Mouse (Mus musculus) spleen, embryonic (tissue): ENCODE results near the gene Cib4.

Experiments used
- CTCF ChIA-PET: fragments of 350-600 bp; sonication (Branson Sonifier 250); formaldehyde crosslinking; loops from one replicate; lab custom pipeline; 2022; lab: Charles Lee

Cib4 gene

DNA sequence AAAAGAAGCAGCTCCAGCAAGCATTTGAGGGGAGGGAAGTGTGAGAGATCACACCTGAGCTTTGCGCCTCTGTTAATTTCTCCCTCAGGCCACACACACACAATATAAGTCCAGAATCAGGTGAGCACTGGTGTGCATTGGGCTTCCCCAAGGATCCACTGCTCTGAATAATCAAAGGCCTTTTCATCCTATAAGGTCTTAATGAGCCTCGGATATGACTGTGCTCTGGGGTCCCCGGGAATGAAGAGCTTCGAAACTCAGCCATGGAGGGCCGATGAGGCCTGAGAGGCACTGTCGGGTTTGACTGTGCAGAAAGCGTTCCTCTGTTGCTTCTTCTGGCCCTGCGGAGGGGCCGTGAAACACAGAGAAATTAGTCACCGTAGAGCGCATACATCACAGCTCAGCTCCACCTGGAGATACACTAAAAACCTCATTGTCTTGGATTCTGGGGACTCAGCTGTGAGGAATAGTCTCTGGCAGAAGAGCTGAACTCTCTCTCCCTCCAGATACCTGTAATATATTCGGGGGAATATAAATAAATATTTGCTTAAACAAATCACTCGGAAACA is 101.2 kb downstream of the Cib4 start:
- CTCF ChIA-PET = no interaction called here

DNA sequence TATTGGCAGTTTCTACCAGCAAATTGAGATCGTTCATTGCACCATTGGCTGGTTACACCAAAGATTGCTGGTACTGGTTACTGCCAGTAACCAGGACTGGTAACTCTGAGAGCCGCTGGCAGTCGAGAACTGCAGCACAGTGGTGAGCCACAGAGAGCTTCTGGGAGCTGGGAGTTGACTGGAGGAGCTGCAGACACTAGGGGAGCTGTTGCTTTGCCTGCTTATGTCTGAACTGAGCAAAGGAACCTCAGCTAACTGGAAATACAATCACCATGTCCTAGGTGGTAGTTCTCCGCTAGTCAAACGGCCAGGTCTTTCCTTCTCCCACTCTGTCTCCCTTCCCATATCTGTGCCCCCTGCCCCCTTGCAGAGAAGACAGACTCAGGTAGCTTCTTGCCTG is 103.4 kb downstream of the Cib4 start:
- CTCF ChIA-PET = interaction anchor here (1.2 kb wide), 1 partner anchor 18 kb away, joined by 3 read pairs; no protein-coding TSS in a partner anchor

DNA sequence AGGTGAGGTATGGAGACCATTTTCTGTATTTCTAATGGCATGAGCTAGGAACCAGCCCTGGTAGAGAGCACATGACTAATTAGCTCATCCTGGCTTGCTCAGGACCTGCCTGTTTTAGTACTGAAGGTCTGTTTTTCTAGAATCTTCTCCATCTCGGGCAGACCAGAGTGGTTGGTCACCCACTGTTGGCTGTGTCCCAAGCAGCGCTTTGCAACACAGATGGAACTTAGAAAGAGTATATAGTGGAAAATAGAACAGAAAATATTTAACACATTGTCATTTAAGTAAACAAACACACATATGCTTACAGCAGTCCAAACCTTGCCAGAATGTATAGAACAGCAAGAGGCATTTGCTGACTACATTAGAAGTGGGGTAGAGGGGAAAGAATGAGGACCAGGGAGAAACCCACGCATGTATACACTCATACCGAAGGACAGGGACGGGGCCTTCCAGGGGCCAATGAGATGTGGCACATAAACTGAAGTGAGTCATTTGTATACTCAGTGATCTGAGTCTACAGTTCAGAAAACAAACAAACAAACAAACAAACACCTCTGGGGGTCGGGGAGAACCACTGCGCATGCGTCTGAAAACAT is 105.2 kb downstream of the Cib4 start:
- CTCF ChIA-PET = no interaction called here

DNA sequence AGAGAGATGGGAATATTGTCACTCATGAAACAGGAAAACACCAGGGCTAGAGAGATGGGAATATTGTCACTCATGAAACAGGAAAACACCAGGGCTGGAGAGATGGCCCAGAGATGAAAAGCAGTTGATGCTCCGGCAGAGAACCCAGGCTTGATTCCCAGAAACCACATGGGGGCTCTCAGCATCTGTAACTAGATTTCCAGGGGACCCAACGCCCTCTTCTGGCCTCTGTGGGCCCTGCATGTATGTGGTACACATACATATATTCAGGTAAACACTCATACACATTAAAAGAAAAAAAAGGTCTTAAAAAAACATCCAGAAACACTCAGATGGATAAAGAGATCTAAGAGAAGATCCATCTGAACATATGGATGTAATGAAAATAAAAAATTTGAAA is 106.7 kb downstream of the Cib4 start:
- CTCF ChIA-PET = no interaction called here
